Mouse (Mus musculus): ENCODE results near the gene Cpne5.

DNA sequence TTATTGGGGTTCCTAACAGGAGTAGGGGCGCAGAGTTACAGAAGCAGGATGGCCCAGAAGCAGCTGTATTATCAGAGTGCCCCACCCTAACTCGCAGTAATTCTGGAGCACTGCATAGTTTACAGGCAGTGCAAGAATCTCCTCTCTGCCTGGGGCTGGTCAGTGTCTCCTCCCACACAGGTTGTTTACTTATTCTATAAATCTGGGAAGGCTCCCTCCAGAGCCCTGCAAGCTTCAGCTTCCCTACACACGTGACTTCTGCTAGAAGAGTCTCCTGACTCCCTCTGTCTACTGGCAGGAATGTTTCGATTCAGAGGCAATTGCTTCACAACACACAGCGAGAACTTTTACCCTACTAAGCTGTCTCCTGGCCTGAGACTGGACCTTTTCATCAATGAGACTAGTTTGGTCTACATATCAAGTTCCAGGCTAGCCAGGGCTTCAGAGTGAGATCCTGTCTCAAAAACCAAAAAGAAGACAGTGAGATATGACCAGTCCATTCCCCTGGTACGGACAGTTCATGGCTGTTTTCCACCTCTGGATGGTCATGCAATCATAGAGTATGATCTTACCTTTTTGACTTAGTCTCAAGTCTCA, 114.3 kb downstream of the Cpne5 start:
- TF ChIP-seq POLR2A (IDR thresholded peaks at IDR 0.05; ENCODE audit: extremely low read depth, insufficient read depth, low read length) = no peak
- TF ChIP-seq CTCF (IDR thresholded peaks at IDR 0.05; ENCODE audit: low read depth, low read length) = no peak

Measured in liver, adult 2 months (tissue).